Mouse (Mus musculus) lung, adult 2 months (tissue): Measurements from ENCODE around the gene Orai1. TPM values are rescaled to one million over a fixed set of nuclear protein-coding genes. Genes with fewer than 3 reads are reported as not detected.
"Not testable (repeated sequence)": the region's sequence is repeated elsewhere in the genome, so short reads cannot be mapped to it uniquely, and the experiment has no call there.

Experiments used
- DNase-seq: peaks from one replicate; pipeline ENCODE4 v3.0.0; 2022
- H3K4me1 ChIP-seq: fragments of 200-500 bp; 2 replicates; pipeline ENCODE4 v1.6.1; 2011; ENCODE audit warnings: low read length; ENCODE audit not compliant: control insufficient read depth, insufficient read depth
- H3K4me3 ChIP-seq: fragments of 200-500 bp; replicated peaks from 2 replicates; pipeline ENCODE3; 2011; ENCODE audit warnings: low read depth, mild to moderate bottlenecking, control low read depth, low read length; ENCODE audit errors: extremely low read depth
- CTCF ChIP-seq: fragments of 200-500 bp; IDR thresholded peaks from 2 replicates; pipeline ENCODE4 v1.5.1; 2011; ENCODE audit warnings: mild to moderate bottlenecking, low read length, control low read depth; ENCODE audit not compliant: insufficient read depth
- POLR2A ChIP-seq: fragments of 200-500 bp; IDR thresholded peaks from 2 replicates; pipeline ENCODE4 v1.6.1; 2011; ENCODE audit warnings: low read depth, mild to moderate bottlenecking, control low read depth, low read length, borderline replicate concordance; ENCODE audit errors: extremely low read depth
- WGBS: fragments of 180-500 bp; shearing (Covaris S2); methylation state at CpG from one replicate; pipeline ENCODE4 v1.1.7; 2018; 5-methylcytosine and 5-hydroxymethylcytosine counted together
- polyA plus RNA-seq: library from polyadenylated mRNA; depleted of rRNA; stranded (reverse); fragments of >200 nt; gene quantifications from 2 replicates; pipeline ENCODE4 v1.2.3, GENCODE M21; 2012; rRNA removed

Gene Orai1
- polyA plus RNA-seq, result 113 and 137 TPM in 2 replicates

DNA sequence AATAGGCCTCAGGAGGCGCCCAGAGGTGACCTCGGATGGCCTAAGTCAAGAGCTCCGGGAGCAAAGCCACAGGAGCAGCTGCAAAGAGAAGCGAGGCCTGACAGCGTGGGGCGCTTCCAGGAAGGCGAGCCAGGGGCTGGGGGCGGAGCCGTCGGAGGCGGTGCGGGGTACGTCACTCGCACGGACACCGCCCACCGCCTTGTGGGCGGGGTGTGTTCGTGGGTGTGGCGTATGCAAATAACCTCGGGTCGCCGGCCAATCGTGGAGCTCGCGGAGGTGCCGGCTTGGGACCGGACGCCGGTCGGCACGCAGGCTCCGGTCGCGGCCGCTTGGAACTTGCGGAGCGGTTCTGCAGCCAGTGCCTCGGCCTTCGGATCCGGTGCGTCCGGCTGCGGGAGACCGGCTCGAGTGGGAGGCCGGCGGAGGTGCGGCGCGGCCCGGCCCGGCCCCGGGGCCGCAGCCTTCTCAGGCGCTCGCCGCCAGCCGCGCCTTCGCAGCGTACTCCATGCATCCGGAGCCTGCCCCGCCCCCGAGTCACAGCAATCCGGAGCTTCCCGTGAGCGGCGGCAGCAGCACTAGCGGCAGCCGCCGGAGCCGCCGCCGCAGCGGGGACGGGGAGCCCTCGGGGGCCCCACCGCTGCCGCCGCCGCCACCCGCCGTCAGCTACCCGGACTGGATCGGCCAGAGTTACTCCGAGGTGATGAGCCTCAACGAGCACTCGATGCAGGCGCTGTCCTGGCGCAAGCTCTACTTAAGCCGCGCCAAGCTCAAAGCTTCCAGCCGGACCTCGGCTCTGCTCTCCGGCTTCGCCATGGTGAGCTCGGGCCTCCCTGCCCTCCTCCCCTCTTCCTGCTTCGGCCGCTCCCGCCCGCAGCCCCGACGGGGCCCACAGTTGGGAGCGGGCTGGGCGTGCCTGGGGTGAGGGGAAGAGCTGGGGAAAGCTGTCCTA is at the start of gene Orai1:
Orai1 (plus strand) TSS at position 322 of the 949 bp plus-strand sequence.
- peak within 1 kb of the TSS; percentile 98 for H3K4me3 ChIP-seq
- TF ChIP-seq POLR2A (peak; percentile 66; the same call in 1 of the 2 replicates), CTCF (no peak)
- peak; percentile 99 for DNase-seq
- peaks cover 27% of the 10 kb centered on the region for H3K4me1 ChIP-seq
- under 1% methylated on average over 105 of the region's 106 CpGs for WGBS

DNA sequence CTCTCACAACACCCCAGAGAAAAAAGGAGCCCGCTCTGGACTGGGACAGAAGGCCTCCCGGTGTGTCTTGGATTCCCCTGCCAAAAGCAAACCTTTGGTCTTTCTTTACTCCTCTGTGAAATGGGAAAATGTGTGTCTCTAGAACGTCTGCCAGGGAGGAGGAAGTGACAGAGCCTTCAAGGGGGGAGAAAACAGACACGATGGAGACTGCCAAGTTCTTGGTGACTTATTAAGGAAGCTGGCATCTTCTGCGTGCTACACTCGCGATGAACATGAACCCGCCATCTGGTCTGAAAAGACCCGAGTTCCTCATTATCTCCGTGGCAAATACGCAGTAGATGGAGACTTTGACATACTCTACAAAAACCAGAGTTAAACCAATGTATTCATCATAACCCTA is 49.4 kb upstream of the Orai1 start:
- WGBS, result 56% methylated on average over 11 of the region's 11 CpGs
- no peak for TF ChIP-seq POLR2A
- no peak for TF ChIP-seq CTCF
- Histone ChIP-seq H3K4me1 (no peaks in the 10 kb centered on the region), H3K4me3 (no peak overlapping the region)
- no peak for DNase-seq

DNA sequence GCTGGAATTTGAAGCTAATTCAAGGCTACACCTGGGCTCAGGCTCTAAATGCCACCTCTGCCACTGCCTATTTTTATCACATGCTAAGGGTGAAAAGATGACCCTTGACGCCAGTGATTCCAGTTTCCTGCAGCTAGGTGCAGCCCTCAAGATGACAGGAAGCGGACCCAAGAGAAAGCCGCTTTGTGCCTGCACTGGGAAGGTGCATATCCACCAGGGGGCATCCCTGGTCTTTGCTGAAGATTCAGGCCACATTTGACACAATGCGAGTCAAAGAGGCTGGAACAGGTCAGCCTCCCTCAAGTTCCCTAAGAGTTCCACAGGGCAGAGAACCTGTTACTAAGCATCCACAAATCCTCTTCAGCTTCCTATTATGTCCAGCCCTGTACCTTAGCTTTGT is 46.6 kb upstream of the Orai1 start:
- 15% methylated on average over 4 of the region's 4 CpGs for WGBS
- no peaks in the 10 kb centered on the region for H3K4me1 ChIP-seq
- peak; percentile 76 for DNase-seq

DNA sequence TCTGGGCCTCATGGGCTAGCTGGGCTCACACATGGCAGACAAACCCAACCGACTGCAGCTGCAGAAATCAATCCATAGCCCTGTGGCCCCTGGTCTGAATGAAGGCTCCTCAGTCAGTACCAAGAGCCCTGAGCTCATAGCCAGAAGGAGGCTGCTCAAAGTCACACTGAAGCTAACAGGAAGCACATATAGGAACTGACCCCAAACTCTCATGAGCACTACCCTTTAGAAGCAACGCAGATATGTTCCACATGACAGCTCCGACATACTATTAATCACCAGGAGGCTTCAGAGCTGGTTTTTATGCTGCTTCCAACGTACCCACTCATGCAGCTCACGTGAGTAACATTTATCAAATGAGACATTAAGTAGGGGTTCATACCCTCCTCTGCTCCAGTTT is 44.8 kb upstream of the Orai1 start:
- no peak for DNase-seq

More for the DNA sequence above, 46.6 kb upstream of the Orai1 start:
- peak; percentile 95 for TF ChIP-seq CTCF
- TF ChIP-seq POLR2A, result no peak
- no peak overlapping the region for H3K4me3 ChIP-seq

DNA sequence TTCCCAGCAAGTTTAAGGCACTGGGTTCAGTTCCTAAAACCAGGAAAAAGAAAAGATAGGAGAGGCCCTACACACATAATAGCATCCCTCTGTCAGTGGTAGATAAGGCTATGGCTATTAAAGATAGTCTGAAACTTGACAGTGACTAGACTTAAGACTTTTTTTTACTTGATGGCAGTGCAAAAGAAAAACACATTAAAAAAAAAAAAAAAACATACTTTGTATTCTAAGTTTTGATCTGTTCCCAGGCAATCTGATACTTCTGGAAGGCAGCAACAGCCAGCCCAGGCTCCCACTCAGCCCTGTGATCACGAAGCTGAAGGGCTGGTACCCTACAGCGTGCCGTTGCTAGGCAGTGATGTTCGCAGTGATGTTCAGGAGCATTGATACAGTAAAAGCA is 43.4 kb upstream of the Orai1 start:
- WGBS, result 92% methylated on average over 4 of the region's 4 CpGs
- TF ChIP-seq CTCF (no peak), POLR2A (no peak)
- Histone ChIP-seq H3K4me1 (no peaks in the 10 kb centered on the region), H3K4me3 (no peak overlapping the region)
- DNase-seq, result no peak

More for the DNA sequence above, 44.8 kb upstream of the Orai1 start:
- Histone ChIP-seq H3K4me1 (no peaks in the 10 kb centered on the region), H3K4me3 (no peak overlapping the region)
- TF ChIP-seq POLR2A, result no peak
- TF ChIP-seq CTCF, result no peak
- 74% methylated on average over 5 of the region's 5 CpGs for WGBS

DNA sequence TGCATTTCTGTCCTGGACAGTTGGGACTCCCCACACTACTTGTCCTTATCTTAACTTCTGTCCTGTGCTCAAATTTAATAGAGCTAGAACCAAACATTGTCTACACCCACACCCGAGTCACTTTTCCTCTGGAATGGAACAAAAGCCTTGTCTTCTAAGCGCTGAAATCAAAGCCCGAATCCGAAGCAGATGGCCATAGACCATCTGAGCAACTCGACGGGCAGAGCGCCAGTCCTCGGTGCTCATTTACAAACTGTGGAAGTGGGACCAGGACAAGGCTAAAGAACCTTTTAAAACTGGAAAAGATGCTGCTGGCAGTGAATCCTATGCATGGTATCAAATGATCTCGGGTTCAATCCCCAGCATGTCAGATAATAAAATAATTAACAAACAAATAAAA is 42.8 kb upstream of the Orai1 start:
- no peaks in the 10 kb centered on the region for H3K4me1 ChIP-seq
- DNase-seq, result no peak
- TF ChIP-seq POLR2A, result no peak
- TF ChIP-seq CTCF, result no peak
- 85% methylated on average over 9 of the region's 9 CpGs for WGBS
- H3K4me3 ChIP-seq, result no peak overlapping the region

DNA sequence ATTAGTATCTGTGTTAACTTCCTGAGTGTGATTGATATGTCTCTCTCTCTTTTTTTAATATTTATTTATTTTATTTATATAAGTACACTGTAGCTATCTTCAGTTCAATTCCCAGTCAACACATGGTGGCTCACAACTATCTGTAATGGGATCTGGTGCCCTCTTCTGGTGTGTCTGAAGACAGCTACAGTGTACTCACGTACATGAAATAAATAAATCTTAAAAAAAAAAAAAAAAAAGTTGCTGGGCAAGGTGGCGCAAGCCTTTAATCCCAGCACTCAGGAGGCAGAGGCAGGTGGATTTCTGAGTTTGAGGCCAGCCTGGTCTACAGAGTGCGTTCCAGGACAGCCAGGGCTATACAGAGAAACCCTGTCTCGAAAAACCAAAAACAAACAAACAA is 40.2 kb upstream of the Orai1 start:
- H3K4me3 ChIP-seq, DNase-seq, H3K4me1 ChIP-seq: not testable (repeated sequence)
- 95% methylated on average over 4 of the region's 4 CpGs for WGBS

DNA sequence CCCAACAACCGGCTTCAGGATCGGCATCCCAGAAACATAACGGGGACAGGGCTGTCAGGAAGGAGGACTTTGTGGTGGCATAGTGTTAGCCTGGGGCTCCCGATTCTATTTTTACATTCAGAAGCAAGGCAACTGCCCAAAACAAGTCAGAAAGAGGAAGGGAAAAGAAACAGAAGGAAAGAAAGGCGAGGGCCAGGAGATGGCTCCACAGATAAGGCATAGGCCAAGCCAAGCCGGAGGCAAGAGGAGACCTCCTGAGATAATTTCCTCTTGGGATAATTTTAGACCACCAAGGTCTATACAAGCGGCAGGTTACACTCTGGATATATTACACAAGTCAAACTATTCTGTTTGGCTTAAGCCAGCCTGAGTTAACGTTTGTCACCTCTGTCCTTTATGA is 35.9 kb upstream of the Orai1 start:
- H3K4me3 ChIP-seq, result no peak overlapping the region
- no peak for DNase-seq
- TF ChIP-seq CTCF (no peak), POLR2A (no peak)
- 41% methylated on average over 8 of the region's 8 CpGs for WGBS
- peaks cover 7% of the 10 kb centered on the region; the same call in 1 of the 2 replicates for H3K4me1 ChIP-seq

DNA sequence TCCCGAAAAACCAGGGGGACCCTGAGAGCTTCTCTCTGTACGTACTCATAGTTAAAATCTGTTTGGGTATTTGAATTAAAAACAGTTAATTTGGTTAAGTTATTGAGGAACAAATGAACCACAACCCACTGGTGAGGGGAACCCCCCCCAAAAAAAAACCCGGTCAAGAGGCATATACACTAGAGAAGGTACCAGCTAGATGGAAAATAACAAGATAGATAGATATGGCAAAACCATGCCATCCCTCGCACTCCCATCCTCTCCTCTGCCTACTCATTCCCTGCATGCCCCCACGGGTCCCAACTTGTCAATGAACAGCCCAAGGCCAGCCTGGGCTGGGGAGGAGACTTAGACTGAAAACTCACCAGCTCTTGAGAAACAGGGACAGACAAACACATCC is 30.4 kb upstream of the Orai1 start:
- no peak for TF ChIP-seq CTCF
- TF ChIP-seq POLR2A, result no peak
- no peak for DNase-seq
- H3K4me1 ChIP-seq, result 0 out of 2 replicates have a peak, but pooled peaks cover 4% of the 10 kb centered on the region
- 96% methylated on average over 5 of the region's 5 CpGs for WGBS
- no peak overlapping the region for H3K4me3 ChIP-seq

DNA sequence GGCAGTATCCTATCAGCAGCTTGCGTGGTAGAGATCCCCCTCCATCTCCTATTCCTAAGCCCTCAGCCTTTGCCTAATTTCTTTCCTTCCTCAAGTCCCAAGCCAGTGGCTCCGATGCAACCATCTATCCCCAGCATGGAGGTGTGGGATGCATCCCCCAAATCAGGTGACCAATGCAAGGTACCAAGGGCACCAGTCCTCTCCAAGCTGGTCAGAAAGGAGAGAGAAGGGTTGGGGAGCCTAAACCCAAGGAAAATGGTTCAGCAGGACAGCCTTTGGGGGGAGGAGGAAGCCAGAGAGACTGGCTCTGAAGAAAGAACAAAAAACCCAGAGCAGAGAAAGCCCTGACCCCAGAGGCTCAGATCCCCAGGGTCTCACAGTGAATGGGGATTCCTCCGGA is 29.6 kb upstream of the Orai1 start:
- H3K4me1 ChIP-seq, result peaks cover 4% of the 10 kb centered on the region; the same call in 1 of the 2 replicates
- WGBS, result 90% methylated on average over 3 of the region's 3 CpGs
- DNase-seq, result no peak
- H3K4me3 ChIP-seq, result no peak overlapping the region
- TF ChIP-seq POLR2A (no peak), CTCF (no peak)
